Mouse (Mus musculus) midbrain, embryonic 16.5 days (tissue): ENCODE measurements around the gene Pgap3. TPM values are rescaled to one million over a fixed set of nuclear protein-coding genes. Genes with fewer than 3 reads are reported as not detected.
A peak's percentile ranks its signal among the peaks of the same experiment; 100 is the strongest.

Experiments
- ATAC-seq: fragments of 200-750 bp; cut with Nextera tagmentation; 2 replicates; pipeline ENCODE4 v1.8.0; 2017; ENCODE audit warnings: moderate TSS enrichment
- H3K27ac ChIP-seq: fragments of 300-500 bp; sonication (generic); 2 replicates; pipeline ENCODE4 v1.5.1; 2014; ENCODE audit warnings: mild to moderate bottlenecking, low read length, mixed read lengths
- H3K27me3 ChIP-seq: fragments of 300-500 bp; sonication (generic); 2 replicates; pipeline ENCODE4 v1.6.1; 2014; ENCODE audit warnings: low read depth, low read length, mixed read lengths; ENCODE audit not compliant: control insufficient read depth, insufficient read depth
- H3K36me3 ChIP-seq: fragments of 300-500 bp; sonication (generic); 2 replicates; pipeline ENCODE4 v1.6.1; 2014; ENCODE audit warnings: mild to moderate bottlenecking, low read length, moderate library complexity, mixed read lengths; ENCODE audit not compliant: control insufficient read depth, insufficient read depth
- H3K4me1 ChIP-seq: fragments of 300-500 bp; sonication (generic); 2 replicates; pipeline ENCODE4 v1.6.1; 2014; ENCODE audit warnings: mild to moderate bottlenecking, low read length, mixed read lengths; ENCODE audit not compliant: control insufficient read depth, insufficient read depth
- H3K4me2 ChIP-seq: fragments of 300-500 bp; sonication (generic); 2 replicates; pipeline ENCODE4 v1.6.1; 2014; ENCODE audit warnings: mild to moderate bottlenecking, low read length, mixed read lengths
- H3K4me3 ChIP-seq: fragments of 300-500 bp; sonication (generic); 2 replicates; pipeline ENCODE4 v1.5.1; 2014; ENCODE audit warnings: low read depth, mild to moderate bottlenecking, low read length, moderate library complexity, mixed read lengths
- H3K9ac ChIP-seq: fragments of 300-500 bp; sonication (generic); 2 replicates; pipeline ENCODE4 v1.6.1; 2014; ENCODE audit warnings: low read depth, low read length, mixed read lengths
- H3K9me3 ChIP-seq: fragments of 300-500 bp; sonication (generic); replicated peaks from 2 replicates; pipeline ENCODE4 v1.6.1; 2014; ENCODE audit warnings: mild to moderate bottlenecking, low read length, mixed read lengths; ENCODE audit not compliant: control insufficient read depth, poor library complexity, severe bottlenecking
- WGBS: fragments of 180-500 bp; shearing (Covaris S2); extraction: QIAGEN DNeasy Blood & Tissue Kit; methylation state at CpG from one replicate; pipeline ENCODE4 v1.1.7; 2014; 5-methylcytosine and 5-hydroxymethylcytosine counted together
- polyA plus RNA-seq: library from polyadenylated mRNA; unstranded; fragments of >200 nt; fragmentation: Nextera tagmentation; extraction: Ambion mirVana; gene quantifications from 2 replicates; pipeline ENCODE4 v1.2.1, GENCODE M21; 2015

Gene Pgap3
- polyA plus RNA-seq, 1 experiment from 2014 or later: 7.4 TPM

DNA sequence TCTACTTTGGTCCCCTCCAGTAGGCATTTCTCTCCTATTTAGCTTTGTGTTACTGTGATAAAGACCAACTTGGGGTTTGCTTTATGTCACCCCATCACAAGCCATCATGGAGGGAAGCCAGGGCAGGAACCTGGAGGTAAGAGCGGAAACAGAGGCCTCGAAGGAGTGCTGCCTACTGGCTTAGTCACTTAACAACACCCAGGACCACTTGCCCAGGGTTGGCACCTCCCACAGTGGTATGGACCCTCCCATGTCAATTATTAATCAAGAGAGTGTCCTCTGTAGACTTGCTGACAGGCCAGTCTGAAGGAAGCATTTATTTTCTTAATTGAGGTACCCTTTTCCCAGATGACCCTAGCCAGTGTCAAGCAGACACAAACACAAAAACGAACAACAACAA, 526 bp upstream of the Pgap3 start:
- no peak for ATAC-seq
- WGBS: 63% methylated on average over 3 of the region's 3 CpGs

DNA sequence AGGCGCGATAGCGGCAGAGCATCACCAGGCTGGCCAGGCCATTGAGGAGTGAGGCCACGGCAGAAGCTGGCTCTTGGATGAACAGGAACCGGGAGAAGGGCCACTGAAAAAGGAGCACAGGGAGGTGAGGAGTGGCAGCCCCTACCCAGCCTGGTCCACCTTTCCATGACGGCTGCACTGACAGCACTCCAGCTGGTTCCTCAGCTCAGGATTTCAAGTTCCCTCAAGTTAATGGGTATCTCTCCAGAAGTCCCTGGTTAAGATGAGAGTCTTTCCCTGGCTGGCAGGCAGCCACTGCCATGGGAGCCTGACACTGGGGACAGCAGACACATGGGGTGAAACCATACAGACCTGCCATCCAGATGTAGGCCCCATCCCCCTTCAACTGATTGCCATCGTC, 2.3 kb downstream of the Pgap3 start:
- no peak overlapping the region for H3K27ac ChIP-seq
- H3K4me1 ChIP-seq: peaks cover 11% of the 10 kb centered on the region; the same call in 1 of the 2 replicates
- H3K4me2 ChIP-seq: no peak overlapping the region
- H3K27me3 ChIP-seq: no peaks in the 10 kb centered on the region
- ATAC-seq: no peak
- H3K9me3 ChIP-seq: no peaks in the 10 kb centered on the region
- H3K9ac ChIP-seq: no peak overlapping the region
- 93% methylated on average over 7 of the region's 7 CpGs for WGBS
- H3K4me3 ChIP-seq: no peak overlapping the region
- H3K36me3 ChIP-seq: no peaks in the 10 kb centered on the region

More for the DNA sequence above, 526 bp upstream of the Pgap3 start:
- Histone ChIP-seq H3K27ac (peak overlapping the region; percentile 93), H3K9me3 (no peaks in the 10 kb centered on the region), H3K27me3 (no peaks in the 10 kb centered on the region), H3K4me1 (peaks cover 8% of the 10 kb centered on the region; the same call in 1 of the 2 replicates), H3K9ac (peak overlapping the region; percentile 72; the same call in 1 of the 2 replicates), H3K36me3 (no peaks in the 10 kb centered on the region), H3K4me2 (peak overlapping the region; percentile 65), H3K4me3 (peak overlapping the region; percentile 56)

DNA sequence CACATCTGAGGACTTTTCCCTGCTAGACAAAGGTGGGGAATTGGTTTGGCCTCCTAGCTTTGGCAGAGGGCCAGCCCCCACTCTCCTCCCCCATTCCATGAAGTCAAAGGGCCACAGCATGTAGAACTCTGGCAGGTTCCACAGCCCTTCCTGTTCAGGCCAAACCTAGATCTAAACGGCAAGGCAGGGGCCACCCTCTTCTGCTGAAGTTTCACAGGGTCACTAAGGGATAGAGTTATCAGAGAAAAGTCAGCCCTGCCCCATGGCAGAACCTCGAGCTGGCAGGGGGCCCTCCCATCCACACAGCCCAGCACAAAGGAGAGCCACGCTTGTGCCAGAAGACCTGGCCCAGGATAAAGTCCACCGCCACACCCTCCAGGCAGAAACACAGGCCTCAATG, 5.2 kb downstream of the Pgap3 start:
- Histone ChIP-seq H3K4me1 (peaks cover 6% of the 10 kb centered on the region; the same call in 1 of the 2 replicates), H3K36me3 (no peaks in the 10 kb centered on the region), H3K4me3 (no peak overlapping the region), H3K9ac (no peak overlapping the region), H3K9me3 (no peaks in the 10 kb centered on the region), H3K27me3 (peaks cover 7% of the 10 kb centered on the region; the same call in 1 of the 2 replicates), H3K4me2 (no peak overlapping the region), H3K27ac (no peak overlapping the region)
- WGBS: 54% methylated on average over 4 of the region's 4 CpGs
- ATAC-seq: no peak

DNA sequence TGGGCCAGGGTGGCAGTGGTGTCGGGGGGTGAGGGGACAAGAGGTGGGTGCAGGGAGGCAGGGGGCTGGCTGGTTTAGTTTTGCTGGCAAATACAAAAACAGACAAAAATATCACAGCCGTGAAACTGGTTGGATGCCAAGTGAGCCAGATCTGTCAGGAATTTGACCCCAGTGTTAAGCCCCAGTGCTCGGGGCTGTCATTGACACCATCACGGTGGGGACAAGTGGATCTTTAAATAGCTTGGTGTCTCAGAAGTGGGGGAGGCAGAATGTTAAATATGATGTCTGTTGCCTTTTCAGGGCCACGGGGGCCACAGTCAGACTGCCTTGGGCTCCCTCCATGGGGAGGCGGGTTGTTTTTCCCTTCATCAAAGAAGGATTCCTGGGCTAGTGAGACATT, 6.0 kb downstream of the Pgap3 start:
- Histone ChIP-seq H3K36me3 (no peaks in the 10 kb centered on the region), H3K4me2 (no peak overlapping the region), H3K4me1 (0 out of 2 replicates have a peak, but pooled peaks cover 3% of the 10 kb centered on the region), H3K27ac (no peak overlapping the region), H3K9me3 (no peaks in the 10 kb centered on the region), H3K9ac (no peak overlapping the region), H3K4me3 (no peak overlapping the region), H3K27me3 (peaks cover 7% of the 10 kb centered on the region; the same call in 1 of the 2 replicates)
- no peak for ATAC-seq
- WGBS: 63% methylated on average over 6 of the region's 6 CpGs

DNA sequence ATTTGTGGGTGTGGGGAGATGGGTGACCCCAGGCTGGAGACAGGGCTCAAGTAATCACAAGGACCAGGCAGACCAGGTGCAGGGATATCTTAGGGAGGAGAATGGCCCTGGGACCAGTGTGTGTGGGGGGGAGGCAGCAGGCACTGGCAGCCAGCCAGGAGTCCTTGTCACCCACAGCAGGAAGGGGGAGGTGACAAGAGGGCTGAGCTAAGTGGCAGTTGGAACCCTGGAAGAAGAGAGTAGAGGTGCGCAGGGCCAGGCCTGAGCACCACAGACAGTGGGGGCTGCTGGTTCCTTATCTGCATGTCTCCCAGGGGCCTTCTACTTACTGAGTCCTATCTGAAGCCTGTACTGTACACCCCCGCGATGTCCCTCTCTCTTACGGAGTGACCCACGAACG, 7.0 kb downstream of the Pgap3 start:
- no peak for ATAC-seq
- H3K36me3 ChIP-seq: no peaks in the 10 kb centered on the region
- 0 out of 2 replicates have a peak, but pooled peaks cover 3% of the 10 kb centered on the region for H3K4me1 ChIP-seq
- no peak overlapping the region for H3K9ac ChIP-seq
- H3K4me2 ChIP-seq: no peak overlapping the region
- WGBS: 70% methylated on average over 6 of the region's 6 CpGs
- no peak overlapping the region for H3K27ac ChIP-seq
- H3K4me3 ChIP-seq: no peak overlapping the region
- no peaks in the 10 kb centered on the region for H3K9me3 ChIP-seq
- H3K27me3 ChIP-seq: peaks cover 12% of the 10 kb centered on the region; the same call in 1 of the 2 replicates

DNA sequence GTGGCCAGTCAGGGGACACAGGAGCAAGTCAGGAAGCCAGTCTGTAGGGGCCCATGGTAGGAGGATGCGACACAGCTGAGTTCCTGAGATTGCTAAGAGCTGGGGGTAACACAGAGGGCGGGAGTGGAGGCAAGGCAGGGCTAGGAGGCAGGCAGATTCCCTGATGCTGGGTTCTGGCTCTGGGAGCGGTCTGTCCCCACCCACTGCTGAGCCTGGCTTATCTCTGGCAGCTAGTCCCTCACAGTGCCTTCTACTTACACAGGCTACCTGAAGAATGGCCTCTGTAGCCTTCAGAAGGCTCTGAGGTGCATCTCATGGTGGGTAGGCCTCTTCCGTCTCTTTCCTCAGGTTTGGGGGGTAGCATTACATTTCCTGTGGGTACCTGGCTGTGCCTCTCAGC, 7.6 kb downstream of the Pgap3 start:
- Histone ChIP-seq H3K27ac (no peak overlapping the region), H3K27me3 (peaks cover 18% of the 10 kb centered on the region), H3K4me1 (0 out of 2 replicates have a peak, but pooled peaks cover 3% of the 10 kb centered on the region), H3K9ac (no peak overlapping the region), H3K36me3 (no peaks in the 10 kb centered on the region), H3K4me2 (no peak overlapping the region), H3K9me3 (no peaks in the 10 kb centered on the region), H3K4me3 (no peak overlapping the region)
- 55% methylated on average over 4 of the region's 4 CpGs for WGBS
- no peak for ATAC-seq

DNA sequence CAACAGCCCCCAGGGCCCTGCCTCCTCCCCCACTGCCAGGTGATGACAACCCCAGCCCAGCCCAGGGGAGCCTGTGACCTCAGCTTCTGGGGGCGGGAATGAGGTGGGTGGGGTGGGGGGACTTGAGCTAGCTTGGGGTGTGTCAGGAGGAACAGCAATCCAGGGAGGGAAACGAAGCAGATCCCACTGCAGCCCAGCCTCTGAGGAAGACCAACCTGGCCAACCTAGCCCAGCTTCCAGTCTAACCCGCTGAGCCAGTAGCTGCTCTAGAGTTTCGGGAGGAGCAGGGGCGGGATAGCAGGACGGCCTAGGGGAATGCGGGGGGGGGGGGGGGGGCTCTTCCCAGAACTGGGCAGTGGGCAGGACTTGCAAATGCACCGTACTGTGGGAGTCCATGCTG, 8.3 kb downstream of the Pgap3 start:
- H3K27ac ChIP-seq: no peak overlapping the region
- H3K36me3 ChIP-seq: no peaks in the 10 kb centered on the region
- no peak overlapping the region for H3K9ac ChIP-seq
- H3K4me3 ChIP-seq: no peak overlapping the region
- H3K27me3 ChIP-seq: peaks cover 22% of the 10 kb centered on the region
- H3K9me3 ChIP-seq: no peaks in the 10 kb centered on the region
- 23% methylated on average over 5 of the region's 8 CpGs for WGBS
- no peak overlapping the region for H3K4me2 ChIP-seq
- no peak for ATAC-seq
- H3K4me1 ChIP-seq: 0 out of 2 replicates have a peak, but pooled peaks cover 3% of the 10 kb centered on the region

DNA sequence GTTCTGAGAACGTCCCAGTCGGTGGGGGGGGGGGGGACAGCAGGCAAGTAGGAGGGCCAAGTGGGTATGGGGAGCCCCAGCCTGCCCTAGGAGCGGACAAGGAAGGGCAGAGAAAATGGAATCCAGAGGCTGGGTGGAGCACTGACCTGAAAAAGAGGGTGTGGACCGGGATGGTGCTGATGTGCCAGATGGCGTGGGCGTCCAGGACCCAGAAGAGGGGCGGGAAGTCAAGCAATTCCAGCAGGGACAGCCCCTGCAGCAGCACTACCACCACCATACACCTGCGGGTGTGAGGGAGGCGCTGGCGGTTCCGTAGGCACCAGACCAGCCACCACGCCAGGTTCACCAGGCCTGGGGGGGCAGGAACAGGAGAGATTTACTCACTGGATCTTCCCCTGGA, 10.1 kb downstream of the Pgap3 start:
- no peak overlapping the region for H3K9ac ChIP-seq
- H3K27ac ChIP-seq: no peak overlapping the region
- H3K4me2 ChIP-seq: no peak overlapping the region
- H3K27me3 ChIP-seq: peaks cover 31% of the 10 kb centered on the region
- no peak overlapping the region for H3K4me3 ChIP-seq
- H3K4me1 ChIP-seq: peaks cover 3% of the 10 kb centered on the region; the same call in 1 of the 2 replicates
- H3K9me3 ChIP-seq: no peaks in the 10 kb centered on the region
- no peak for ATAC-seq
- WGBS: 72% methylated on average over 12 of the region's 12 CpGs
- no peaks in the 10 kb centered on the region for H3K36me3 ChIP-seq

DNA sequence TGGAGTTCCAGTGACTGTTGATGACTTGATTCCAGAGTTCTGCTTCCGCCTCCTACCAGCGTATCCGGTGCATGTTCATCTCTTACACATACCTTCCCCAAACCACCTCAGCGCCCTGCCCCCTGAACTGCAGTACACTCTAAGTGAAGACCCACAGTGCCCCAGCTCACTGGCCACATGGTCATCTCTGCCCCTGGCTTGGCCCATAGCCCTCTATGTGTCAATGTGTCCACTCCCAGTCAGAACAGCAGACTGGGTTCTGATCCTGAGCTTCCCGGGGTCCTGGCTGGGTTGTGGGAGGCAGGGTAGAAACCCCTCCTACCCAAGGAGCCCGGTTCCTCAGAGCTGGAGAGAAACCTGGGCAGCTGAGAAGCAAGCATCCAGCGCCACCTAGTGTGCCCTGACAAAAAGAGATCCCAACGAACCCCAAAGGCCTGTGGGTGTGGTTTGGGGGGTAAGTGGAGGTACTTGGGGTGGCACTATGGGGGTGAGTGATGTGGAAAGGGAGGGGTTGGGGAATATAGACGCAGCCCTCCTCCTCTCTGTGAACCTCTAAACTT, 11.0 kb downstream of the Pgap3 start:
- H3K27ac ChIP-seq: no peak overlapping the region
- H3K4me3 ChIP-seq: no peak overlapping the region
- no peak for ATAC-seq
- WGBS: 24% methylated on average over 9 of the region's 9 CpGs
- H3K9me3 ChIP-seq: no peaks in the 10 kb centered on the region
- no peak overlapping the region for H3K9ac ChIP-seq
- no peaks in the 10 kb centered on the region for H3K36me3 ChIP-seq
- H3K27me3 ChIP-seq: peaks cover 31% of the 10 kb centered on the region
- H3K4me1 ChIP-seq: peaks cover 2% of the 10 kb centered on the region; the same call in 1 of the 2 replicates
- H3K4me2 ChIP-seq: no peak overlapping the region
